Mouse (Mus musculus): ENCODE measurements at regions not wholly inside any gene's neighbourhood (a gene's known extent, or its start where the extent isn't known, plus 50 kb on each side); places are given as distances from the start of the nearest gene placed in this dataset.
"Not testable (repeated sequence)": the region's sequence is repeated elsewhere in the genome, so short reads cannot be mapped to it uniquely, and the experiment has no call there.

DNA sequence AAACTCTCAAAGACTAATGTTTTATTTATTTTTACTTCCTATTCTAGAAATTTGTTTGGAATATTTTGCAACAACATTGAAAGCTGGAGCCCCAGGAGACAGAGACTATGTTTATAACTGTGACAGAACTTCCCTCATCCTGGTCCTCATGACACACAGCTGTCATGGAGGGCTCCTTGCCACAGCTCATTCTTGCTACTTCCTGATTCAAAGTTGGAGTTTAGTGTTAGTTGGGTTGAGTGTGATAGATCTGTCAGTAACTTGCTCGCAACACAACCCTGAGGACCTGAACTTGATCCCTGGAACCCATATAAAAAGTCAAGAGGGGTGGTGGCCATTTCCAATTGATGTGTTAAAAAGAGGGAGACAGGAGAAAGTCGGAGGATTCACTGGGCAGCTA is 328.3 kb upstream of the Nox3 start:
- no peaks in the 10 kb centered on the region for H3K27me3 ChIP-seq (ENCODE audit: control insufficient read depth, insufficient read depth, low read length)
- no peak overlapping the region for H3K4me3 ChIP-seq (ENCODE audit: low read depth, low read length)
- ATAC-seq (replicated peaks; ENCODE audit: insufficient number of reproducible peaks, low FRiP score, low TSS enrichment), result no peak
- H3K9me3 ChIP-seq (replicated peaks; ENCODE audit: control insufficient read depth, low read length), result no peaks in the 10 kb centered on the region
- H3K4me2 ChIP-seq, result no peak overlapping the region
- H3K9ac ChIP-seq (ENCODE audit: low read depth, low read length), result no peak overlapping the region
- H3K4me1 ChIP-seq (ENCODE audit: control insufficient read depth, insufficient read depth, low read length), result no peaks in the 10 kb centered on the region
- no peak overlapping the region for H3K27ac ChIP-seq (ENCODE audit: low read depth, low read length)
- WGBS (ENCODE audit: insufficient replicate concordance), result 77% methylated on average over 2 of the region's 2 CpGs
- no peaks in the 10 kb centered on the region for H3K36me3 ChIP-seq (ENCODE audit: control insufficient read depth, insufficient read depth, low read length)

DNA sequence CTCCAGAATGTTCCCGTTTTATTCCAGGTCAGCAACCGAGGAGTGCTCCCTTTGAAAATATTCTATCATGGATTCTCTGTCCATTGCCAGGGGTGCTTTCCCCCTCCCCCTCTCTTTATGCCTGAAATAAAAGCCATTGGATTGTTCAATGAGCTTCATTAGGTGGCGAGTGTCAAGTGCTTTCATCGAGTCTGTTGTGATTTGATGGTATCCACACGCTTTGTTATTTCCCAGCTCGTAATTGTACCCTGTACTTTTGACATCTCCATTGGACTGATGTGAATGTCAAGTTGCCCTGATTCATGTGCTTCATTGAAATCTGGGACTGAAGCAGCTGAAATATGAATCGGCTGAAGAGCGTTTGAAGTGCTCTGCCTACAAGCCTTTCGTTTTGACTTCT is 333.1 kb upstream of the Nox3 start:
- Histone ChIP-seq H3K36me3 (ENCODE audit: control insufficient read depth, insufficient read depth, low read length) (no peaks in the 10 kb centered on the region), H3K27me3 (ENCODE audit: control insufficient read depth, insufficient read depth, low read length) (no peaks in the 10 kb centered on the region), H3K27ac (ENCODE audit: low read depth, low read length) (no peak overlapping the region), H3K4me3 (ENCODE audit: low read depth, low read length) (no peak overlapping the region), H3K9me3 (replicated peaks; ENCODE audit: control insufficient read depth, low read length) (no peaks in the 10 kb centered on the region), H3K4me1 (ENCODE audit: control insufficient read depth, insufficient read depth, low read length) (no peaks in the 10 kb centered on the region), H3K4me2 (no peak overlapping the region), H3K9ac (ENCODE audit: low read depth, low read length) (no peak overlapping the region)
- 78% methylated on average over 9 of the region's 9 CpGs for WGBS (ENCODE audit: insufficient replicate concordance)
- no peak for ATAC-seq (replicated peaks; ENCODE audit: insufficient number of reproducible peaks, low FRiP score, low TSS enrichment)

DNA sequence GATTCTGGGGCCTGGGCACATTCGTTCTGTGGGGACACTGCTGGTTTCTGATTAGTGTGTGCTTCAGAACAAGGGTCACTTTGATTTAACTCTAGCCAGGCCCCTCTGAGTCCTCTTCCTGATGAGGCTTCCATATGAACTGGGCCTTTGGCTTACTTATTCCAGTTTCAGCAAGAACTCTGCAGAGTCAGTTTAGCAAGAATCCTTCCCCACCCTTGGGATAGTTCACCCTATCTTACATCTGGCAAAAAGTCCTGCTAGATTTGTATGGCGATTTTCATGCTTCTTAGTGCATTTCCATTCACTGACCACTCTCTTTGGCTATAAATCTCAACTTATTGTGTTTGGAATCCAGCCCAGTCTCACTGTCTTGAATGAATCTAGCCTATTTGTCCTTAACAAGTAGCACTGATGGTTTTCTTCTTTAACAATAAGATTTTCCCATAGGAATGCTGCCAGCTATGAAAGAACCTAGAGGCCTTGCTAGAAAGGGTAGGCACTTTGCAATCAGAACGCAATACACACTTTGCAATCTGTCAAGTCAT is 338.8 kb upstream of the Nox3 start:
- Histone ChIP-seq H3K36me3 (ENCODE audit: control insufficient read depth, insufficient read depth, low read length) (no peaks in the 10 kb centered on the region), H3K27me3 (ENCODE audit: control insufficient read depth, insufficient read depth, low read length) (no peaks in the 10 kb centered on the region), H3K27ac (ENCODE audit: low read depth, low read length) (no peak overlapping the region), H3K4me2 (no peak overlapping the region), H3K9me3 (replicated peaks; ENCODE audit: control insufficient read depth, low read length) (no peaks in the 10 kb centered on the region), H3K9ac (ENCODE audit: low read depth, low read length) (no peak overlapping the region), H3K4me1 (ENCODE audit: control insufficient read depth, insufficient read depth, low read length) (no peaks in the 10 kb centered on the region), H3K4me3 (ENCODE audit: low read depth, low read length) (no peak overlapping the region)
- 61% methylated on average over 3 of the region's 3 CpGs for WGBS (ENCODE audit: insufficient replicate concordance)
- ATAC-seq (replicated peaks; ENCODE audit: insufficient number of reproducible peaks, low FRiP score, low TSS enrichment), result no peak

DNA sequence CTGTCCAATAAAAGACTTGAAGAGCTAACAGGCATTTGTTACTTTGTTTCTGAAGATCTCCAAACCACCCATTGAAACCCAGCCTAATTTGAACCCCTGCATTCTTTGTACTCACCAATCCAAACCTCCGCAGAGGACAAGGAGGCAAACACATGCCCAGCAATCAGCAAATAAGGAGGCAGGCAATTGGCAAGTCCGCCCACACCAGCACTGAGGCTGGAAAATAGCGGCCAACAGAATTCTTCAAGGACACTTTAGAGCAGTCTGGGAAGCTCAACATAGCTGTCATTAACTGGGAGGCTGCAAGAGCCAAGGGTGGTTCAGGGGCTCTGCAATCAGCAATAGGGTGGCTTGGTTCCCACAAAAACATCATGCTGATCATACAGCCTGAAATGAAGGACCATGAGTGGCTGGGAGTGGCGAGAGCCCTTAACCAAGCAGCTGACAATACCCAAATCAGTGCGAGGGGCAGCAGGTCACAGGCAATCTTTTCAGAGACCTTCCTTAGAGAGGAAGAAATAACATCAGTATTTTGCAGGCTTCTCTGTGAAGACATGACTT is 344.1 kb upstream of the Nox3 start:
- ATAC-seq (replicated peaks; ENCODE audit: insufficient number of reproducible peaks, low FRiP score, low TSS enrichment), result peak; percentile 59; the same call in 1 of the 2 replicates
- 29% methylated on average over 5 of the region's 5 CpGs for WGBS (ENCODE audit: insufficient replicate concordance)
- H3K27ac ChIP-seq (ENCODE audit: low read depth, low read length), result peak overlapping the region; percentile 29; the same call in 1 of the 2 replicates

DNA sequence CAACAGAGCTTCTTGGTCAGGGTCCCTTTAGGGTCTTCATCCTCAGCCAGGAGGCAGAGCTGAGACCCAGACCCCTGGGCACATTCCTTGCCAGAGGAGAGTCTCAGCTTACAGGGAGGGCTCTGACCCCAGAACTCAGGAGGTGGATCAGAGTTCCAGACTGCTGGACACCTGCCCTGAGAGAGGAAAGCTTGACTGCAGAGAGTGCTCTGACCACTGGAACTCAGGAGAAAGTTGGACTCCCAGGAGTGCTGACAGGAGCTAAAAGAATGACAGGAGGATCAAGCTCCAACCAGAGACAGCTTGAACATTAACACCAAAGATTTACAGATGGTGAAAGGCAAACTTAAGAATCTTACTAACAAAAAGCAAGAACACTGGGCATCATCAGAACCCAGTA is 364.1 kb upstream of the Nox3 start:
- not testable (repeated sequence) for H3K9me3 ChIP-seq (replicated peaks; ENCODE audit: control insufficient read depth, low read length); H3K4me2 ChIP-seq; ATAC-seq (replicated peaks; ENCODE audit: insufficient number of reproducible peaks, low FRiP score, low TSS enrichment); H3K4me3 ChIP-seq (ENCODE audit: low read depth, low read length); H3K9ac ChIP-seq (ENCODE audit: low read depth, low read length); H3K27me3 ChIP-seq (ENCODE audit: control insufficient read depth, insufficient read depth, low read length); H3K27ac ChIP-seq (ENCODE audit: low read depth, low read length); H3K4me1 ChIP-seq (ENCODE audit: control insufficient read depth, insufficient read depth, low read length); H3K36me3 ChIP-seq (ENCODE audit: control insufficient read depth, insufficient read depth, low read length)

More for the DNA sequence above, 344.1 kb upstream of the Nox3 start:
- no peaks in the 10 kb centered on the region for H3K36me3 ChIP-seq (ENCODE audit: control insufficient read depth, insufficient read depth, low read length)
- 0 out of 2 replicates have a peak, but pooled peaks cover 3% of the 10 kb centered on the region for H3K4me1 ChIP-seq (ENCODE audit: control insufficient read depth, insufficient read depth, low read length)
- H3K9ac ChIP-seq (ENCODE audit: low read depth, low read length), result no peak overlapping the region
- peak overlapping the region; percentile 22 for H3K4me2 ChIP-seq
- H3K4me3 ChIP-seq (ENCODE audit: low read depth, low read length), result no peak overlapping the region
- H3K9me3 ChIP-seq (replicated peaks; ENCODE audit: control insufficient read depth, low read length), result no peaks in the 10 kb centered on the region
- H3K27me3 ChIP-seq (ENCODE audit: control insufficient read depth, insufficient read depth, low read length), result no peaks in the 10 kb centered on the region

DNA sequence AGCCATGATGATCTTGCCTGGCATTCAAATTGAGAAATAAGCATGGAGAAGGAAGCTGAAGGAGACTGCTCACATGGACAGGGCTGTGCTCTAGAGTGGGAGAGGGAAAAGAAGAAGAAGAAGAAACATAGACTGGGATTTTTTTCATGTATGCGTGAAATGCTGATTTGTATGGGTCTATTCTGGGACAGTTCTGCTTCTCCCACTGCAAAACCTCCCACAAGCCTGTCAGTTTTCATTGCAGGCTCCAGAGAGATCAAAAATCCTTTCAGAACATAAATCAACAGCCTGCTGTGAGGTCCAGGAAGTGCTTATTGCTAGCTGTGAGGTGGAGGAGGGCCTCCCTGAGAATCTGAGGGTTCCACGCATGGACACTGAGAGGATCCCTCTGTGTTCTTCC is 377.3 kb upstream of the Nox3 start:
- no peak for ATAC-seq (replicated peaks; ENCODE audit: insufficient number of reproducible peaks, low FRiP score, low TSS enrichment)
- H3K9ac ChIP-seq (ENCODE audit: low read depth, low read length), result no peak overlapping the region
- WGBS (ENCODE audit: insufficient replicate concordance), result 72% methylated on average over 2 of the region's 2 CpGs

DNA sequence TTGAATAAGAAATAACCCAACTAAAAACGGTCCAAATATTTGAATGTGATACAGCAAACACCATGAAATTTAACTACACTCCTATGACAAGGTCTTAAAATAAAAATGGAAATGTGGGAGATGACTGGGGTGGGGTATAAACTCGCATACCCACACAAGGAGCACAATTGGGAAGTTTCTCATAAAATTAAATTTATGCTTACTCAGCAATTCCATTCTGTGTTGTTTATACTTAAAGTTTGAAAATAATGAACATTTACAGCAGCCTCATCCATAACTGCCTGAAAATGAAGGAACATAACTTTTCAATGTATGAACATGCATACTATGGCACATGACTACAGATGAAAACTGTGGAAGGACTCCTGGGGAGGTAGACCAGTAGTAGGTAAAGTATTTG is 384.5 kb upstream of the Nox3 start:
- no peak for ATAC-seq (replicated peaks; ENCODE audit: insufficient number of reproducible peaks, low FRiP score, low TSS enrichment)
- no peaks in the 10 kb centered on the region for H3K4me1 ChIP-seq (ENCODE audit: control insufficient read depth, insufficient read depth, low read length)
- H3K9ac ChIP-seq (ENCODE audit: low read depth, low read length), result no peak overlapping the region
- H3K36me3 ChIP-seq (ENCODE audit: control insufficient read depth, insufficient read depth, low read length), result no peaks in the 10 kb centered on the region
- 65% methylated on average over 2 of the region's 2 CpGs for WGBS (ENCODE audit: insufficient replicate concordance)
- no peak overlapping the region for H3K4me2 ChIP-seq
- H3K4me3 ChIP-seq (ENCODE audit: low read depth, low read length), result no peak overlapping the region
- no peaks in the 10 kb centered on the region for H3K27me3 ChIP-seq (ENCODE audit: control insufficient read depth, insufficient read depth, low read length)
- H3K9me3 ChIP-seq (replicated peaks; ENCODE audit: control insufficient read depth, low read length), result no peaks in the 10 kb centered on the region
- no peak overlapping the region for H3K27ac ChIP-seq (ENCODE audit: low read depth, low read length)

More for the DNA sequence above, 377.3 kb upstream of the Nox3 start:
- H3K27ac ChIP-seq (ENCODE audit: low read depth, low read length), result no peak overlapping the region
- H3K9me3 ChIP-seq (replicated peaks; ENCODE audit: control insufficient read depth, low read length), result no peaks in the 10 kb centered on the region
- H3K4me1 ChIP-seq (ENCODE audit: control insufficient read depth, insufficient read depth, low read length), result no peaks in the 10 kb centered on the region
- no peaks in the 10 kb centered on the region for H3K36me3 ChIP-seq (ENCODE audit: control insufficient read depth, insufficient read depth, low read length)
- no peaks in the 10 kb centered on the region for H3K27me3 ChIP-seq (ENCODE audit: control insufficient read depth, insufficient read depth, low read length)
- H3K4me3 ChIP-seq (ENCODE audit: low read depth, low read length), result no peak overlapping the region
- H3K4me2 ChIP-seq, result no peak overlapping the region

DNA sequence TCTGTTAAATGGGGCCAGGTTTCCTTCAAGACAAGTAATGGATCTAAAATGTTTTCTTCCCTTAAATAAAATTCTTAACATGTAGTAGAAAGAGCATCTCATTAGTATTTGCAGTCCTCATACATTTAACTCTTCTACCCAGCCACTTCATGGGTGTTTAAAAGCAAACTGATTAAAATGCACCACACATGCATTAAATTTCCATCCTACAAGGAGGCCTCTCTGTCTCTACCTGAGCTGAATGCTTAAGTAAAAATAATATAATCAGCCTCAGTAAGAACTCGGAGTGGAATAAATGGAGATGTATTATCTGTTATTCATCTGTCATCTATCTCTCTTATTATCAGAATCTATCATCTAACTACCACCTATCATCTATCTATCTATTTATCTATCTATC is 398.6 kb upstream of the Nox3 start:
- no peak overlapping the region for H3K4me2 ChIP-seq
- no peak overlapping the region for H3K9ac ChIP-seq (ENCODE audit: low read depth, low read length)
- H3K27me3 ChIP-seq (ENCODE audit: control insufficient read depth, insufficient read depth, low read length), result no peaks in the 10 kb centered on the region
- H3K27ac ChIP-seq (ENCODE audit: low read depth, low read length), result no peak overlapping the region
- no peaks in the 10 kb centered on the region for H3K9me3 ChIP-seq (replicated peaks; ENCODE audit: control insufficient read depth, low read length)
- WGBS (ENCODE audit: insufficient replicate concordance), result 75% methylated on average over 1 of the region's 1 CpGs
- no peak for ATAC-seq (replicated peaks; ENCODE audit: insufficient number of reproducible peaks, low FRiP score, low TSS enrichment)
- H3K36me3 ChIP-seq (ENCODE audit: control insufficient read depth, insufficient read depth, low read length), result no peaks in the 10 kb centered on the region
- no peak overlapping the region for H3K4me3 ChIP-seq (ENCODE audit: low read depth, low read length)
- no peaks in the 10 kb centered on the region for H3K4me1 ChIP-seq (ENCODE audit: control insufficient read depth, insufficient read depth, low read length)

DNA sequence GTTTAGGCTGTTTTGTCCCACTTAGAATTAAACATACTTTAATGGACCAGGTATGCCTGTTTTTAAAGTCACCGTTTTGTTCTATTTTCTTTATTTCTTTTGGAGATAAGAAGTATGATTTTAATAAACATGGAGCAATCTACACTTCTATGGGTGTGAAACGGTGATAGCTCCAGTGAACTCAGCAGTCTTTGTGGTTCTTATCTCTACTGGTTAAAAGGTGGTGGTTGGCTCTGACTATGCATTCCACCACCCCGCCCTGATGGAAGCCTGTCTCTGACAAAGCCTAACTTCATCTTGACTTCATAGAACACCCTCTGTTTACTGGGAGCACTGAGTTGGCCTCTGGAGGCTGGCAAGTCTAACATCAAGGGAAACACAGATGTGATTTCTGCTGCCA is 407.3 kb upstream of the Nox3 start:
- Histone ChIP-seq H3K27ac (ENCODE audit: low read depth, low read length) (no peak overlapping the region), H3K4me2 (no peak overlapping the region), H3K9me3 (replicated peaks; ENCODE audit: control insufficient read depth, low read length) (no peaks in the 10 kb centered on the region), H3K27me3 (ENCODE audit: control insufficient read depth, insufficient read depth, low read length) (no peaks in the 10 kb centered on the region), H3K4me3 (ENCODE audit: low read depth, low read length) (no peak overlapping the region), H3K9ac (ENCODE audit: low read depth, low read length) (no peak overlapping the region), H3K36me3 (ENCODE audit: control insufficient read depth, insufficient read depth, low read length) (no peaks in the 10 kb centered on the region), H3K4me1 (ENCODE audit: control insufficient read depth, insufficient read depth, low read length) (no peaks in the 10 kb centered on the region)
- WGBS (ENCODE audit: insufficient replicate concordance), result 69% methylated on average over 3 of the region's 3 CpGs
- ATAC-seq (replicated peaks; ENCODE audit: insufficient number of reproducible peaks, low FRiP score, low TSS enrichment), result no peak
